12 mouse cellular contexts compared by ENCODE assay signal in the genomic region with DNA sequence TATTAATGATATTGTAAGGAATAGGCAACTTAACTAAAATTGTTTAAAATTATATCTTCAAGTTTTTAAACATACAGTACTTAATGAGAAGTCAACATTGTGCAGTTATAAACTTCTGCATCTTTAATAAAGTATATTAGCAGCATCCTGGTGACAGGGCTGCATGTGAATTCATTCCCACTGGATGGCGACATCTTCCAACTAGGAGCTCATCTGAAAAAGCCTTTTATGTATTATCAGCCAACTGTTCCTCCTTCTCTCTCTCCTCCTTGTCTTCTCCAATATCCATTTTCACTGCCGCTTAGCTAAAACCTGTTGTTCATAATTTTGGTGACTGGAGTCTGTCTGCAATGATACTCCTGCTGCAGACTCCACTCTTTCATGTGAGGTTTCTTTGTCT.
DNase-seq lines count a peak whose midpoint lies in the region; ATAC-seq lines count a peak whose summit lies in the region.
"Had no signal": no experiment of that assay in that cellular context is flagged by ENCODE, and none has a peak within 500 bp of the region (broad histone marks: within the 10 kb centered on the region; RNA-seq: fewer than 3 reads in every experiment).

No protein-coding gene starts in this region.

- no peaks in the 10 kb centered on the region for H3K27me3 ChIP-seq in forebrain, embryonic 12.5 days
- no peaks in the 10 kb centered on the region for H3K27me3 ChIP-seq in forebrain, embryonic 10.5 days (ENCODE audit: poor library complexity, severe bottlenecking)
- H3K27me3 ChIP-seq: liver, embryonic 15.5 days; megakaryocyte, embryonic 14.5 days had no signal

- no peaks in the 10 kb centered on the region for H3K4me1 ChIP-seq in forebrain, embryonic 12.5 days
- no peaks in the 10 kb centered on the region for H3K4me1 ChIP-seq in forebrain, embryonic 10.5 days
- H3K4me1 ChIP-seq: liver, embryonic 15.5 days; megakaryocyte, embryonic 14.5 days had no signal

- H3K9me3 ChIP-seq in forebrain, embryonic 12.5 days: no peaks in the 10 kb centered on the region
- H3K9me3 ChIP-seq in forebrain, embryonic 10.5 days: no peaks in the 10 kb centered on the region
- H3K9me3 ChIP-seq: liver, embryonic 15.5 days; megakaryocyte, embryonic 14.5 days had no signal

- no peak overlapping the region for H3K4me3 ChIP-seq in forebrain, embryonic 12.5 days (replicated peaks)
- no peak overlapping the region for H3K4me3 ChIP-seq in forebrain, embryonic 10.5 days
- H3K4me3 ChIP-seq: erythroblast, embryonic 14.5 days; liver, embryonic 15.5 days; megakaryocyte, embryonic 14.5 days had no signal

- no peak overlapping the region for H3K9ac ChIP-seq in forebrain, embryonic 12.5 days
- H3K9ac ChIP-seq: liver, embryonic 15.5 days had no signal

- 76% methylated on average over 2 of the region's 2 CpGs for WGBS in forebrain, embryonic 12.5 days
- 72% methylated on average over 2 of the region's 2 CpGs for WGBS in forebrain, embryonic 10.5 days

- intact Hi-C loops in left cerebral cortex, postnatal 25 days (cut with DNase I): no loop called here

- 0 out of 2 replicates have a peak, but pooled peaks have one; percentile 55 for ATAC-seq in forebrain, embryonic 12.5 days (ENCODE audit: low FRiP score)

- no peak overlapping the region for H3K27ac ChIP-seq in forebrain, embryonic 12.5 days
- no peak overlapping the region for H3K27ac ChIP-seq in forebrain, embryonic 10.5 days
- H3K27ac ChIP-seq: liver, embryonic 15.5 days had no signal

- no peaks in the 10 kb centered on the region for H3K36me3 ChIP-seq in forebrain, embryonic 12.5 days (replicated peaks)
- no peaks in the 10 kb centered on the region for H3K36me3 ChIP-seq in forebrain, embryonic 10.5 days (replicated peaks)
- H3K36me3 ChIP-seq: liver, embryonic 15.5 days had no signal

- no peak for DNase-seq in forebrain, embryonic 10.5 days (ENCODE audit: extremely low spot score, low spot score)
- peak; percentile 9 to 40 for DNase-seq in left cerebral cortex, postnatal 25 days (ENCODE audit: low spot score in 2 of 2)
- DNase-seq in left cerebral cortex, adult 9 months (ENCODE audit: low spot score in 2 of 2): no peak
- DNase-seq in brain, adult 2 months (ENCODE audit: low read depth, low spot score): peak; percentile 49
- DNase-seq in mesoderm, embryonic 11.5 days (ENCODE audit: low read depth, low spot score): peak; percentile 39
- DNase-seq in adrenal gland, postnatal 25 days: no peak
- no peak for DNase-seq in adrenal gland, adult 2 months
- DNase-seq: heart, adult 18-20 months had no signal

- H3K4me2 ChIP-seq in forebrain, embryonic 12.5 days: no peak overlapping the region
- H3K4me2 ChIP-seq: liver, embryonic 15.5 days had no signal

Comparison
In these comparisons a context has a peak if more than half of its experiments do, and no peak if none do; other contexts are left out.
1. DNase-seq: peak in left cerebral cortex, postnatal 25 days (2 of 2), brain, adult 2 months (single experiment) and mesoderm, embryonic 11.5 days (single experiment); none in forebrain, embryonic 10.5 days (single experiment), left cerebral cortex, adult 9 months (0 of 2), adrenal gland, postnatal 25 days (single experiment) and adrenal gland, adult 2 months (single experiment).